15 mouse cellular contexts compared by ENCODE assay signal in the genomic region with DNA sequence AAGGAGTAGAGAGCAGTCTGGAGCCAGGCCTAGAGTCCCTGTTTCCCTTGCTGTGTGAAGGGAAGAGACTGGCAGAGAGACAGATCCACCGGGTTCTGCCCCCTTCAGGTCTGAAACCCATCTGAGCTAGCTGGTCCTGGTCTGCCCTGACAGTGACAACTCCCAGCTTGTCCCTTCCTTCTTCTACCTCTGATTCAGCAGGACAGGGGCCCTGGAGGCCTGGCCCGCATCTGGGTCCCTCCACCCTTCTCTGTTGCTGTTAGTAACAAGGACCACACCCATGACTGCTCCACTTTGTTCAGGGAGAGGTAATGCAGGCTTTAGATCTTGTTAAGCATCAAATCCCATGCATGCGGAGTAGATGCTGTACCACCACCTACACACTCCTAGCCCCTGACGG. TPM values are rescaled to one million over a fixed set of nuclear protein-coding genes. Genes with fewer than 3 reads are reported as not detected.
A peak's percentile ranks its signal among the peaks of the same experiment; 100 is the strongest.
DNase-seq lines count a peak whose midpoint lies in the region; ATAC-seq and TF ChIP-seq lines count a peak whose summit lies in the region.
"Had no signal": no experiment of that assay in that cellular context is flagged by ENCODE, and none has a peak within 500 bp of the region (broad histone marks: within the 10 kb centered on the region; RNA-seq: fewer than 3 reads in every experiment).

No protein-coding gene starts in this region.

- 70% methylated on average over 4 of the region's 4 CpGs for WGBS in hindbrain, embryonic 12.5 days
- 79% methylated on average over 4 of the region's 4 CpGs for WGBS in hindbrain, embryonic 16.5 days
- 72% methylated on average over 4 of the region's 4 CpGs for whole genome bisulfite sequencing in neural tube, embryonic 15.5 days
- 78% methylated on average over 4 of the region's 4 CpGs for WGBS in liver, postnatal 0 days (ENCODE audit: insufficient replicate concordance)

- H3K27me3 ChIP-seq in hindbrain, embryonic 12.5 days: peaks cover 3% of the 10 kb centered on the region; the same call in 1 of the 2 replicates
- H3K27me3 ChIP-seq in hindbrain, embryonic 16.5 days (replicated peaks; ENCODE audit: control insufficient read depth, insufficient read depth, low read length): no peaks in the 10 kb centered on the region
- no peaks in the 10 kb centered on the region for H3K27me3 ChIP-seq in neural tube, embryonic 15.5 days (replicated peaks)
- H3K27me3 ChIP-seq in liver, postnatal 0 days (ENCODE audit: insufficient read depth, low read length): no peaks in the 10 kb centered on the region
- H3K27me3 ChIP-seq: forebrain, embryonic 13.5 days had no signal

- TF ChIP-seq CTCF in liver, postnatal 0 days (IDR thresholded peaks at IDR 0.05; ENCODE audit: low read depth): no peak

- no peaks in the 10 kb centered on the region for H3K9me3 ChIP-seq in hindbrain, embryonic 12.5 days (replicated peaks)
- H3K9me3 ChIP-seq in hindbrain, embryonic 16.5 days (ENCODE audit: control insufficient read depth, low read length): no peaks in the 10 kb centered on the region
- H3K9me3 ChIP-seq in neural tube, embryonic 15.5 days (replicated peaks): no peaks in the 10 kb centered on the region
- H3K9me3 ChIP-seq in liver, postnatal 0 days (ENCODE audit: low read length): no peaks in the 10 kb centered on the region
- H3K9me3 ChIP-seq: forebrain, embryonic 13.5 days had no signal

- H3K4me2 ChIP-seq in hindbrain, embryonic 12.5 days (replicated peaks): no peak overlapping the region
- no peak overlapping the region for H3K4me2 ChIP-seq in hindbrain, embryonic 16.5 days (ENCODE audit: low read length)
- H3K4me2 ChIP-seq in neural tube, embryonic 15.5 days: peak overlapping the region; percentile 5; the same call in 1 of the 2 replicates
- H3K4me2 ChIP-seq in liver, postnatal 0 days (ENCODE audit: low read depth, low read length): peak overlapping the region; percentile 33
- H3K4me2 ChIP-seq: forebrain, embryonic 13.5 days had no signal

- H3K9ac ChIP-seq in hindbrain, embryonic 12.5 days: peak overlapping the region; percentile 23; the same call in 1 of the 2 replicates
- no peak overlapping the region for H3K9ac ChIP-seq in hindbrain, embryonic 16.5 days (ENCODE audit: low read depth, low read length)
- H3K9ac ChIP-seq in neural tube, embryonic 15.5 days (replicated peaks): 0 out of 2 replicates have a peak overlapping the region, but pooled peaks have one; percentile 10
- H3K9ac ChIP-seq in liver, postnatal 0 days (replicated peaks): no peak overlapping the region
- H3K9ac ChIP-seq: forebrain, embryonic 13.5 days had no signal

- no peak overlapping the region for H3K4me3 ChIP-seq in hindbrain, embryonic 12.5 days
- no peak overlapping the region for H3K4me3 ChIP-seq in hindbrain, embryonic 16.5 days (ENCODE audit: low read length)
- no peak overlapping the region for H3K4me3 ChIP-seq in neural tube, embryonic 15.5 days (replicated peaks)
- no peak overlapping the region for H3K4me3 ChIP-seq in liver, postnatal 0 days (ENCODE audit: low read depth, low read length)
- H3K4me3 ChIP-seq: forebrain, embryonic 13.5 days had no signal

- H3K27ac ChIP-seq in hindbrain, embryonic 12.5 days: no peak overlapping the region
- H3K27ac ChIP-seq in hindbrain, embryonic 16.5 days (ENCODE audit: low read depth, low read length): no peak overlapping the region
- H3K27ac ChIP-seq in neural tube, embryonic 15.5 days (replicated peaks): no peak overlapping the region
- H3K27ac ChIP-seq in liver, postnatal 0 days (ENCODE audit: low read depth): no peak overlapping the region
- H3K27ac ChIP-seq: forebrain, embryonic 13.5 days; macrophage had no signal

- ATAC-seq in hindbrain, embryonic 12.5 days (ENCODE audit: low FRiP score): no peak
- no peak for ATAC-seq in hindbrain, embryonic 16.5 days
- no peak for ATAC-seq in neural tube, embryonic 15.5 days (ENCODE audit: low FRiP score)
- no peak for ATAC-seq in liver, postnatal 0 days
- ATAC-seq: forebrain, embryonic 13.5 days; intestine, embryonic 16.5 days had no signal

- DNase-seq in cerebellum, adult 11-12 months: peak; percentile 31
- no peak for DNase-seq in cerebellum, postnatal 25 days
- DNase-seq in neural tube, embryonic 10.5 days (ENCODE audit: extremely low spot score, low spot score): no peak
- no peak for DNase-seq in liver, postnatal 0 days
- DNase-seq in kidney, adult 11 months: no peak
- DNase-seq: adrenal gland, postnatal 10 days; thymus, postnatal 4 days had no signal

- H3K36me3 ChIP-seq in hindbrain, embryonic 12.5 days: peaks cover 35% of the 10 kb centered on the region
- no peaks in the 10 kb centered on the region; the same call in 1 of the 2 replicates for H3K36me3 ChIP-seq in hindbrain, embryonic 16.5 days (ENCODE audit: control insufficient read depth, insufficient read depth, low read length)
- peaks cover 31% of the 10 kb centered on the region for H3K36me3 ChIP-seq in neural tube, embryonic 15.5 days
- H3K36me3 ChIP-seq in liver, postnatal 0 days (replicated peaks; ENCODE audit: insufficient read depth, low read length): peaks cover 28% of the 10 kb centered on the region

- H3K4me1 ChIP-seq in hindbrain, embryonic 12.5 days: peaks cover 20% of the 10 kb centered on the region
- H3K4me1 ChIP-seq in hindbrain, embryonic 16.5 days (ENCODE audit: control insufficient read depth, insufficient read depth, low read depth, low read length): peaks cover 17% of the 10 kb centered on the region
- peaks cover 35% of the 10 kb centered on the region for H3K4me1 ChIP-seq in neural tube, embryonic 15.5 days
- peaks cover 32% of the 10 kb centered on the region for H3K4me1 ChIP-seq in liver, postnatal 0 days (ENCODE audit: insufficient read depth)

- TF ChIP-seq EP300 in liver, postnatal 0 days (IDR thresholded peaks at IDR 0.05; ENCODE audit: low read depth): no peak

RNA-seq across cellular contexts. Expression of a gene that starts 2.8 kb away (rescaled TPM):
- polyA plus RNA-seq in hindbrain, embryonic 12.5 days (2016; fragmentation: Nextera tagmentation; extraction: Ambion mirVana): 15.0 and 15.7 TPM in 2 replicates
- polyA plus RNA-seq in hindbrain, embryonic 16.5 days (2015; fragmentation: Nextera tagmentation; extraction: Ambion mirVana): 45.3 and 47.5 TPM in 2 replicates
- polyA plus RNA-seq in neural tube, embryonic 15.5 days (2015; fragmentation: Nextera tagmentation; extraction: Ambion mirVana): 41.3 and 46.6 TPM in 2 replicates
- 6.1 and 7.4 TPM in 2 replicates for polyA plus RNA-seq in liver, postnatal 0 days (2015; fragmentation: Nextera tagmentation; extraction: Ambion mirVana)

RNA-seq across cellular contexts. Expression of a gene that starts 8.6 kb away (rescaled TPM):
- polyA plus RNA-seq in hindbrain, embryonic 12.5 days (2016; fragmentation: Nextera tagmentation; extraction: Ambion mirVana): 4.9 and 31.3 TPM in 2 replicates
- 0.68 and 44.8 TPM in 2 replicates for polyA plus RNA-seq in hindbrain, embryonic 16.5 days (2015; fragmentation: Nextera tagmentation; extraction: Ambion mirVana)
- polyA plus RNA-seq in neural tube, embryonic 15.5 days (2015; fragmentation: Nextera tagmentation; extraction: Ambion mirVana): 27.5 and 55.6 TPM in 2 replicates
- 6.5 and 127 TPM in 2 replicates for polyA plus RNA-seq in liver, postnatal 0 days (2015; fragmentation: Nextera tagmentation; extraction: Ambion mirVana)
- polyA plus RNA-seq: forebrain, embryonic 13.5 days; liver, adult 2 months; macrophage; spleen, adult 2 months had no signal

RNA-seq across cellular contexts. Expression of a gene that starts 16.3 kb away (rescaled TPM):
- 15.3 and 17.0 TPM in 2 replicates for polyA plus RNA-seq in hindbrain, embryonic 12.5 days (2016; fragmentation: Nextera tagmentation; extraction: Ambion mirVana)
- polyA plus RNA-seq in hindbrain, embryonic 16.5 days (2015; fragmentation: Nextera tagmentation; extraction: Ambion mirVana): 22.2 TPM in 2 replicates
- polyA plus RNA-seq in neural tube, embryonic 15.5 days (2015; fragmentation: Nextera tagmentation; extraction: Ambion mirVana): 24.1 and 26.4 TPM in 2 replicates
- polyA plus RNA-seq in liver, postnatal 0 days (2015; fragmentation: Nextera tagmentation; extraction: Ambion mirVana): 23.1 and 25.0 TPM in 2 replicates

RNA-seq across cellular contexts. Expression of a gene that starts 16.5 kb away (rescaled TPM):
- polyA plus RNA-seq in hindbrain, embryonic 12.5 days (2016; fragmentation: Nextera tagmentation; extraction: Ambion mirVana): 11.9 and 12.2 TPM in 2 replicates
- 16.4 and 17.1 TPM in 2 replicates for polyA plus RNA-seq in hindbrain, embryonic 16.5 days (2015; fragmentation: Nextera tagmentation; extraction: Ambion mirVana)
- 14.9 and 16.2 TPM in 2 replicates for polyA plus RNA-seq in neural tube, embryonic 15.5 days (2015; fragmentation: Nextera tagmentation; extraction: Ambion mirVana)
- polyA plus RNA-seq in liver, postnatal 0 days (2015; fragmentation: Nextera tagmentation; extraction: Ambion mirVana): 2.0 and 2.2 TPM in 2 replicates

RNA-seq across cellular contexts. Expression of a gene that starts 18.7 kb away (rescaled TPM):
- polyA plus RNA-seq in hindbrain, embryonic 12.5 days (2016; fragmentation: Nextera tagmentation; extraction: Ambion mirVana): 296 and 341 TPM in 2 replicates
- 69.0 and 75.0 TPM in 2 replicates for polyA plus RNA-seq in hindbrain, embryonic 16.5 days (2015; fragmentation: Nextera tagmentation; extraction: Ambion mirVana)
- polyA plus RNA-seq in neural tube, embryonic 15.5 days (2015; fragmentation: Nextera tagmentation; extraction: Ambion mirVana): 42.8 and 134 TPM in 2 replicates
- 243 and 277 TPM in 2 replicates for polyA plus RNA-seq in liver, postnatal 0 days (2015; fragmentation: Nextera tagmentation; extraction: Ambion mirVana)

Comparison
In these comparisons a context has a peak if more than half of its experiments do, and no peak if none do; other contexts are left out.
1. H3K9ac ChIP-seq: peak in hindbrain, embryonic 12.5 days (single experiment) and neural tube, embryonic 15.5 days (single experiment); none in hindbrain, embryonic 16.5 days (single experiment) and liver, postnatal 0 days (single experiment).
2. H3K4me2 ChIP-seq: peak in neural tube, embryonic 15.5 days (single experiment) and liver, postnatal 0 days (single experiment); none in hindbrain, embryonic 12.5 days (single experiment) and hindbrain, embryonic 16.5 days (single experiment).